Mouse (Mus musculus): ENCODE measurements at regions not wholly inside any gene's neighbourhood (a gene's known extent, or its start where the extent isn't known, plus 50 kb on each side); places are given as distances from the start of the nearest gene placed in this dataset.

DNA sequence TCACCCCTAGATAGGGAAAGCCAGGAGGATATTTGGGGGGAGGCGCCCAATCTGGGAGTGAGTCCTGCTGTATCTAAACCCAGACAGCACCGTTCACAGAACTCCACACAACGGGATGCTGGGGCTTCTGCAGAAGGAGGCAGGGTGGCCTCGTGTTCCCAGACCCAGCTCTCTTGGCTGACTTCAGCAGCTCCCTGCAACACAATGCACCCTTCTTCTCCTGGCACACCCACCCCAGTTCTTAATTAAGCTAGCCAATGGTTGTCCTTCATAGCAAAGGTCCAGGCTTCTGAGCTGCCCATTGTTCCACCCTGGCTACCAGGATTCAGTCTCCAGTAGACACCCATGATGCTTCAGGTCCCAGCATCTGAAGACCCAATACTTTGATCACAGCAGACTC lies 138.8 kb upstream of the Zmiz1 start:
- DNase-seq (ENCODE audit: low read depth, low spot score), result peak; percentile 82

DNA sequence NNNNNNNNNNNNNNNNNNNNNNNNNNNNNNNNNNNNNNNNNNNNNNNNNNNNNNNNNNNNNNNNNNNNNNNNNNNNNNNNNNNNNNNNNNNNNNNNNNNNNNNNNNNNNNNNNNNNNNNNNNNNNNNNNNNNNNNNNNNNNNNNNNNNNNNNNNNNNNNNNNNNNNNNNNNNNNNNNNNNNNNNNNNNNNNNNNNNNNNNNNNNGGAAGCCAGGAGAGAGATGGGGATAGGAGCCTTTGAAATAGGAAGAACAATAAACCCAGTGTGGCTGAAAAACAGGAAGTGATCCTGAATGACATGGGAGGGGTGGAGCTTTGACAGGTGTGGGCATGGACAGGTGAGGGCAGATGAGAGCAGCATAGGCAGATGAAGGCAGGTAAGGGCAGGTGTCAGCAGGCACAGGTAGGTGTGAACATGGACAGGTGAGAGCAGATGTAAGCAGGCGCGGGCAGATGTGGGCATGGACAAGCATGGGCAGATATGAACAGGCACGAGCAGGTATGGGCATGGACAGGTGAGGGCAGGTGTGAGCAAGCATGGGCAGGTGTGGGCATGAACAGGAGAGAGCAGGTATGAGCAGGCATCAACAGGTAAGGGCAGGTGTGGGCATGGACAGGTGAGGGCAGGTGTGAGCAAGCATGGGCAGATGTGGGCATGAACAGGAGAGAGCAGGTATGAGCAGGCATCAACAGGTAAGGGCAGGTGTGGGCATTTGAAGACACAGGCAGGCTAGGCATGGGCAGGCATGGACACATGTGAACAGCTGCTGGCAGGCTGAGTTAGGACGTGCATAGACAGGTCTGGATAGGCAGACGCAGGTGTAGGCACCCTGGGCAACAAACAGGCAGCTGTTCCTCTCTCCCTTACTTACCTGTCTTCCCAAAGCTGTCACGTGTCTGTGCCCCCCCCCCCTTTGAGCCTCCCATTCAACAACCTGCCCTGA lies 135.2 kb upstream of the Zmiz1 start:
- DNase-seq (ENCODE audit: low read depth, low spot score), result no peak

DNA sequence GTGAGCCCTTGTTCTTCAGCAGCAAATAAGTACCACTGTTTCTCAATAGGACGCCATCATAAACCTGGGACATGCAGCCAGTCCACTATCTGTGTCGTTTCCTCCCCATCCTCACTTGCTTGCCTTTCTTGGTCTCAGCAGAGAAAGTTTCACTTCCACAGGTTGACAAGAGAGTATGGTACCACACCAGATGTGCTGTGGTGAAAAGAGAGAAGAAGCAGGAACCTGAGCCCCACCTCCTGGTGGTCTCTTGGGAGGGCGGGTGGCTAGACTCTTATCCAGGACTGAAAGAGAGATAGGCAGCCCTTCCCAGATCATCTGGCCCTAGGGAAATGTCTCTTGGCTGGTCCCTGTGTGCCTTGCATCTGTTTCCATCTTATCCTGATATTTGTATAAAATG lies 133.1 kb upstream of the Zmiz1 start:
- no peak for DNase-seq (ENCODE audit: low read depth, low spot score)

DNA sequence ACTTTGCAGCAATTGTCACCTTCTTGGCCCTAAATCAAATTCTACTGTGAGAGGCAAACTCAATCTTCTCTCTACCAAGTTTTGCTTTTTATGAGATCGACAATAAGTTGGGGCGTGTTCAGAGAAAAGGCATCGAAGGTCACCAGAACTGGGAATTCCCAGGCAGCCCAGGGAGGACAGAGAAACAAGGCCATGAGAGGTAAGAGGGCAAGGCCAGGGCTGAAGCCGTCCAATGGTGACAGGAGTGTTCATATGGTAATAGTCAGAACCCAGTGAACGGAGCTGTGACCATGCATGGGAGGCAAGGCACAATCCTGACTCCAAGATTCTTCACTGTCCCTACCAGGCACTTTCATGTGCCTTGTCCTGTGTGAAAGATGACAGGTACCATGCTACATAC lies 130.8 kb upstream of the Zmiz1 start:
- DNase-seq (ENCODE audit: low read depth, low spot score), result no peak

GRCm38 (mm10) chr14:25334186-25334585 lies 124.8 kb upstream of the Zmiz1 start:
- no peak for DNase-seq (ENCODE audit: low read depth, low spot score)

DNA sequence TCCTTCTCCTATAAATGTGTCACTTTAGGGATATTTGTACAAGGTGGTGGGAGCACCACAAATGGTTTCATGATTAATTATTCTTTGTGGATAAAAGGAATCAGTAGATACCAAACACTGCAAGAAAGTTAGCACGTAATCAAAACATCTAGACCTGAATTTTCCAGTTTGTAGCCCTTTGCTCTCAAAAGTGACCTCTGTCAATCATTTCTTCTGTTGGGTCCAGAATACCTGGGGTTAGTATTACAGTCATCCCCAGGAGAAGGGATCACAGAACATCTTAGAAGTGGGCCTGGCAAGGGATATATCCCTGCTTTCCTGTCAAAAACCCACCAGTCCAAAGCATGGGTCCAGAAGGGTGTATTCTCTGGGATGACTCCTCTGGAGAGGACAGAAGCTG lies 122.1 kb upstream of the Zmiz1 start:
- DNase-seq (ENCODE audit: low read depth, low spot score), result no peak

- DNase-seq (ENCODE audit: low read depth, low spot score), result no peak
Observed at GRCm38 (mm10) chr14:25338404-25339051, 120.5 kb upstream of the Zmiz1 start.

DNA sequence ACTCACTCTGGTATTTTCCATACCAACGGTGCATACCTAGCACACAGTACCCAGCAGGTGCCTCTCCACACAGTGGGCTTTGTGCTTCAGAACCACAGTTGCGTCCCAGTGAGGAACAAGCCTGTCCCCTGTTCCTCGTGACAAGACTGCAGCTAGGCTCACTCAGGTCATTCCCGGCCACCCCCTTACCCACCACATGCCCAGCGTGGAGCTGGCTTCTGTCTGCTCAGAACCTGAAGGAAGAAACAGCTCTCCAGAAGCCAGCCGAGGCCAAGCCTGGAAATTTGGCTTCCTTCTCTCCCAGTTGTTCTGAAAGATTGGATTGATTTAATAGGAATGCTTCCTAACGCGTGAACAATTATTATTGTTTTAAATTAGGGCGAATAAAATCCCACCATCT lies 118.1 kb upstream of the Zmiz1 start:
- no peak for DNase-seq (ENCODE audit: low read depth, low spot score)

- no peak for DNase-seq (ENCODE audit: low read depth, low spot score)
Observed at GRCm38 (mm10) chr14:25341848-25342427, 117.0 kb upstream of the Zmiz1 start.

DNA sequence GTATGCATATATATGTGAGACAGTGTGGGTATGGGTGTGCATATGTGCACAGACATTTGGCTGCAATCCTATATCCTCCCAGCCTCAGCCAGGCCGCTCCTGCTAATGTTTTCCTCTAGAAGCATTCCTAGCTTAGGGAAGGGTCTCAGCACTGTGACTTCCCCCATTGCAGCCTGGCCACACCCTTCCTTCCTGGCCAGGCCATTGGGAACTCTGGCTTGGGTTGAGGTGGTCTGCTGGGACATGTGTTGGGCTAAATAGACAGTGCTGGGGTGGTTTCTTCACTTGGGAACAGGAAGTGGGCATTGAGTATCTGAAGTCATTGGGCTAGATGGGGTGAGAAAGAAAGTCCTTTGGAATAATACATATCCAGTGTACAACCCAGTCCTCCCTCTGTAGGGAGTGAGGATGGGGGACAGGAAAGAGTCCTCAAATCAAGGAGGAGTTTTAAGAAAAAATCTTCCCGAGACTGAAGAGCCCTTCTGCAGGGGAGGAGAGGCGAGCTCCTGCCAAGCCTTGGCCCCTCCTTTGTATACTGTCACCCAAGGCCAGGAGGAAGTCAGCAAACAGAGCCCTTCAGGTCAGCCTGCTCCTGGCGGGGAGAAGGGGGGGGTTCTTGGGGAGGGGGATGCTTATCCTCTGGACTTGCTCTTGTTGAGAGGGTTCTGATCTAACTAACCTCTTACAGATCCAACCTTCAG lies 116.0 kb upstream of the Zmiz1 start:
- DNase-seq (ENCODE audit: low read depth, low spot score), result no peak

- peak; percentile 91 for DNase-seq (ENCODE audit: low read depth, low spot score)
Observed at GRCm38 (mm10) chr14:25345995-25346394, 113.0 kb upstream of the Zmiz1 start.

GRCm38 (mm10) chr14:25346813-25347610 lies 112.0 kb upstream of the Zmiz1 start:
- peak; percentile 97 for DNase-seq (ENCODE audit: low read depth, low spot score)

GRCm38 (mm10) chr14:25350282-25350964 lies 108.6 kb upstream of the Zmiz1 start:
- peak; percentile 67 for DNase-seq (ENCODE audit: low read depth, low spot score)

DNA sequence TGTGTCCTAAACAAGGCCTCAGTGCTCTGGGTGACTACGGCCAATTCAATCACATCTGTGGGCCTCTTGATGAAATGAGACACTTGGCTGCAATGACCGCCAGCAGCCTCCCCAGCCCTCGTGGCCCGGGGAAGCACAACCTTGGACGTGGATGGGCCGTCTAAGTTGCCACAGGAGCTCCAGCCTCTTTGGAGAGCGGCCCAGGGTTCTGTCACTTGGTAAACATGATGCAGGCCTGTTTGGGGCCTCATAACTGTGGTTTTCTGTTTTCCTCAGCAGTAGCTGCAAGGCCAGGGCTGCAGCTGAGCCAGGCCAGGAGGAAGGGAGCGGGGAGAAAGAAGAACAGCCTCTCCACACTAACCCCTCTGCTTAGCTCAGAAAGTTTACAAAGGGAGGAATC lies 105.2 kb upstream of the Zmiz1 start:
- DNase-seq (ENCODE audit: low read depth, low spot score), result peak; percentile 67

DNA sequence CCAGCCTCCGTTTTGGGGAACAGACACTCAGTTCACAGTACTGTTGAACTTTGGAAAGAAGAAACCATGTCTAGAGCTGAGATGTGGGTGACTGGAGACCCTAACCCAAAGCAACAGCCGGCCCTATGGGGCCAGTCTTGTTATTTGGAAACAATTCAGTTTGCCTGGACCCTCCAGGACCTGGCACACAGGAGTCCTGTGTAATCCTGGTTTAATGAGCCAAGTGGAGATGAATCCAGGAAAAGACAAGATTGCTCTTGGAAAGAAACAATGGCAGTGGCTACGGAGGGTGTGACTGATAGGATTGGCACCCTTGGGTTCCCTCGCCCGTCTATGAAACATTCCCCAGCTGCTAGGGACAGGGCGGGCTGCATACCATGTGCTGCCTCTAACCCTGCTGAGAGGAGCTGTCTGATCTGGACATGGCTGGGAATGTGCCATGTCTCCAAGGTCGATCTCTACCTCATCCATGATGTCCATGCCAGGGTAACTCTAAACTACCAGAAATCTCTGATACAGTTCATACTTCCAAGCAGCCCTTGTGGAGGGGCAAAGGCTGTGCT lies 104.6 kb upstream of the Zmiz1 start:
- DNase-seq (ENCODE audit: low read depth, low spot score), result no peak

DNA sequence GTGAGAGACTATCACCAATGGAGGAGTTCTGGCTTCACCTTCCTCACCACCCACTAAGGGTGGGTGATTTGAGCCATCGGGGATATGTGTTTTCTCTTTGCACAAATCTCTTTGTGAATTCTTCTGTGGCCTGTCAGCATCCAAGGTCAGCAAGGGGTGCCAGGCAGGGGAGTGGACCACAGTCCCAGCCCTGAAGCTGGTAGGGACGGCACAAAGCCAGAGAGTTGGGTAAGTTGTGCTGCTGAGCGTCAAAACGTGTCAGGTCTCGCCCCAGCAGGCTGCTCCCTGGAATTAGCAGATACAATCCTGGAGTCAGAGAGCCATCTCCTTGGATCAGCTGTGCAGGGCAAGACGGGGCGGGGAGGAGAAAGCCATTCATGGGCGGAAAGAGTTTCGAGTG lies 101.2 kb upstream of the Zmiz1 start:
- DNase-seq (ENCODE audit: low read depth, low spot score), result no peak

DNA sequence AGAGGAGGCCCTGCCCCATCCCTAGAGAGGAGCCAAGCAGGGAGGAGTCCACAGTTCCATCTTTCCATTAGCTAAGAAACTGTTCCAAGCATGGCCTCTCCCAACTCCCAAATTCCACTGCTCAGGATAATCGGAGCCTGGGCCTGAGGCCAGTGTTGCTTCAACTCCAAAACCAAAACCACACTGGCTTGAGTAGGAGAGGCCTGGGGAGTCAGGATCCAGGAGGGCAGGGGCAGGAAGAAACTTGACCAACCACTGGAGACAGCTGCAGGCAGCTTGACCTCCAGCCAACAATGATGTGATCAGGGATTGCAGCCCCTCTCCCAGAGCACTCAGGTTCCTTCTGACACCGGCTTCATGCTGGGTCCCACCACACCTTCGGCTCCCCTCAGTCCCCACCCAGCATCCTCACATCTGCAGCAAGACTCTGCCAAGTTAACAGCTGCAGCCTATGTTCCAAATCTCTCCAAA lies 99.1 kb upstream of the Zmiz1 start:
- no peak for DNase-seq (ENCODE audit: low read depth, low spot score)

DNA sequence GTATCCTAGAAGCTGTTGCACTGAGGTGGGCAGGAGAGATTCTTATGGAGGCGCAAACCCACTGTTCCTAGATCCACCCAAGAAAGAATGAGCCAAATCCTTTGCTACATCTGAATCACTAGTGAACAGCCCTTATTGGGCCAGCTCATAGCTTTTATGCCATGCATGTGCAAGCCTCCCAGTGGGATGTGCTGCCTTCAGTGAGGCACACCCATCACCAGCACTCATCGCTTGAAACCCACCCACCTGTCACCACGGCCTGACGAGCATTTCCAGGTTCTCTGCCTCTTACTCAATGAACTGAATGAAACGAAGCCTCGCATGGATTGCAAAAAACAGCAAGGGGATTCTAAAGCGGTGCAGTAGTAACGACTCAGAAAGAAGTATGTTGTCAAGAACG lies 98.3 kb upstream of the Zmiz1 start:
- DNase-seq (ENCODE audit: low read depth, low spot score), result peak; percentile 72

GRCm38 (mm10) chr14:25361129-25361528 lies 97.9 kb upstream of the Zmiz1 start:
- no peak for DNase-seq (ENCODE audit: low read depth, low spot score)

GRCm38 (mm10) chr14:25362771-25363170 lies 96.2 kb upstream of the Zmiz1 start:
- no peak for DNase-seq (ENCODE audit: low read depth, low spot score)

All from brain, adult 2 months (tissue).